Mouse (Mus musculus): ENCODE data around the gene Snupn. TPM values are rescaled to one million over a fixed set of nuclear protein-coding genes. Genes with fewer than 3 reads are reported as not detected.
"Not testable (repeated sequence)": the region's sequence is repeated elsewhere in the genome, so short reads cannot be mapped to it uniquely, and the experiment has no call there.

The Snupn gene
- polyA plus RNA-seq, 1 experiment from 2014 or later, result 11.8 TPM

- Histone ChIP-seq H3K27ac (no peak overlapping the region), H3K4me2 (no peak overlapping the region), H3K9ac (no peak overlapping the region), H3K27me3 (no peaks in the 10 kb centered on the region), H3K4me3 (replicated peaks) (no peak overlapping the region), H3K36me3 (0 out of 2 replicates have a peak, but pooled peaks cover 8% of the 10 kb centered on the region), H3K4me1 (replicated peaks) (peaks cover 7% of the 10 kb centered on the region; the same call in 1 of the 2 replicates), H3K9me3 (replicated peaks) (no peaks in the 10 kb centered on the region)
- 60% methylated on average over 8 of the region's 8 CpGs for WGBS (ENCODE audit: insufficient replicate concordance)
- ATAC-seq (ENCODE audit: low read depth) (no peak), DNase-seq (no peak)
These were observed 23.4 kb downstream of the Snupn start for GRCm38 (mm10) chr9:56973960-56974524.

- 48% methylated on average over 3 of the region's 3 CpGs for WGBS (ENCODE audit: insufficient replicate concordance)
- Histone ChIP-seq H3K9ac (no peak overlapping the region), H3K27me3 (no peaks in the 10 kb centered on the region), H3K36me3 (peaks cover 11% of the 10 kb centered on the region; the same call in 1 of the 2 replicates), H3K27ac (no peak overlapping the region), H3K4me3 (replicated peaks) (no peak overlapping the region), H3K4me2 (no peak overlapping the region), H3K4me1 (replicated peaks) (peaks cover 7% of the 10 kb centered on the region; the same call in 1 of the 2 replicates), H3K9me3 (replicated peaks) (no peaks in the 10 kb centered on the region)
- DNase-seq, result no peak
- no peak for ATAC-seq (ENCODE audit: low read depth)
These were observed 24.5 kb downstream of the Snupn start for GRCm38 (mm10) chr9:56975199-56975598.

- H3K27me3 ChIP-seq, result no peaks in the 10 kb centered on the region
- WGBS (ENCODE audit: insufficient replicate concordance), result 83% methylated on average over 6 of the region's 6 CpGs
- H3K4me3 ChIP-seq (replicated peaks), result no peak overlapping the region
- H3K4me2 ChIP-seq, result no peak overlapping the region
- DNase-seq (no peak), ATAC-seq (ENCODE audit: low read depth) (no peak)
- peaks cover 12% of the 10 kb centered on the region; the same call in 1 of the 2 replicates for H3K36me3 ChIP-seq
- H3K4me1 ChIP-seq (replicated peaks), result peaks cover 13% of the 10 kb centered on the region
- H3K9me3 ChIP-seq (replicated peaks), result no peaks in the 10 kb centered on the region
- no peak overlapping the region for H3K27ac ChIP-seq
- no peak overlapping the region for H3K9ac ChIP-seq
These were observed 29.5 kb downstream of the Snupn start for GRCm38 (mm10) chr9:56980186-56980585.

GRCm38 (mm10) chr9:56981502-56981901 is 30.8 kb downstream of the Snupn start:
- Histone ChIP-seq H3K4me2 (no peak overlapping the region), H3K27ac (no peak overlapping the region), H3K4me1 (replicated peaks) (peaks cover 13% of the 10 kb centered on the region), H3K36me3 (peaks cover 12% of the 10 kb centered on the region; the same call in 1 of the 2 replicates), H3K9ac (no peak overlapping the region), H3K4me3 (replicated peaks) (no peak overlapping the region), H3K27me3 (no peaks in the 10 kb centered on the region), H3K9me3 (replicated peaks) (no peaks in the 10 kb centered on the region)
- DNase-seq (no peak), ATAC-seq (ENCODE audit: low read depth) (no peak)
- WGBS (ENCODE audit: insufficient replicate concordance), result 52% methylated on average over 1 of the region's 1 CpGs

- ATAC-seq (ENCODE audit: low read depth), result peak; percentile 73
- Histone ChIP-seq H3K4me3 (replicated peaks) (peak within 1 kb of the TSS; percentile 76), H3K9me3 (replicated peaks) (no peaks in the 10 kb centered on the region), H3K4me2 (peak within 1 kb of the TSS; percentile 93), H3K27ac (peak within 1 kb of the TSS; percentile 82), H3K27me3 (peaks cover 23% of the 10 kb centered on the region), H3K4me1 (replicated peaks) (peaks cover 32% of the 10 kb centered on the region), H3K9ac (peak within 1 kb of the TSS; percentile 79), H3K36me3 (no peaks in the 10 kb centered on the region)
- 3% methylated on average over 62 of the region's 62 CpGs for WGBS (ENCODE audit: insufficient replicate concordance)
- DNase-seq, result peak; percentile 66
These were observed 43.9 kb downstream of the Snupn start, which contains the start of gene Ptpn9 for GRCm38 (mm10) chr9:56994286-56995197. Ptpn9 (plus strand) TSS chr9:56994923.

- WGBS (ENCODE audit: insufficient replicate concordance), result under 1% methylated on average over 62 of the region's 80 CpGs
- no peaks in the 10 kb centered on the region for H3K9me3 ChIP-seq (replicated peaks)
- H3K9ac ChIP-seq, result peak overlapping the region; percentile 79
- H3K4me1 ChIP-seq (replicated peaks), result peaks cover 31% of the 10 kb centered on the region
- DNase-seq (peak; percentile 48), ATAC-seq (ENCODE audit: low read depth) (peak; percentile 76)
- no peaks in the 10 kb centered on the region for H3K36me3 ChIP-seq
- peak overlapping the region; percentile 93 for H3K4me2 ChIP-seq
- H3K4me3 ChIP-seq (replicated peaks), result peak overlapping the region; percentile 76
- peaks cover 23% of the 10 kb centered on the region for H3K27me3 ChIP-seq
- H3K27ac ChIP-seq, result peak overlapping the region; percentile 82
These were observed 44.7 kb downstream of the Snupn start for GRCm38 (mm10) chr9:56995198-56996027.

GRCm38 (mm10) chr9:56996028-56996346 is 45.3 kb downstream of the Snupn start:
- H3K9me3 ChIP-seq (replicated peaks), result no peaks in the 10 kb centered on the region
- peak overlapping the region; percentile 93 for H3K4me2 ChIP-seq
- H3K4me3 ChIP-seq (replicated peaks), result peak overlapping the region; percentile 76
- WGBS (ENCODE audit: insufficient replicate concordance), result 2% methylated on average over 5 of the region's 5 CpGs
- no peak for DNase-seq
- ATAC-seq (ENCODE audit: low read depth), result no peak
- no peaks in the 10 kb centered on the region for H3K36me3 ChIP-seq
- H3K27ac ChIP-seq, result peak overlapping the region; percentile 82; the same call in 1 of the 2 replicates
- peak overlapping the region; percentile 79 for H3K9ac ChIP-seq
- peaks cover 23% of the 10 kb centered on the region for H3K27me3 ChIP-seq
- H3K4me1 ChIP-seq (replicated peaks), result peaks cover 25% of the 10 kb centered on the region

GRCm38 (mm10) chr9:56997206-56997605 is 46.5 kb downstream of the Snupn start:
- WGBS (ENCODE audit: insufficient replicate concordance), result 65% methylated on average over 1 of the region's 1 CpGs
- H3K4me2 ChIP-seq; H3K36me3 ChIP-seq; H3K9me3 ChIP-seq (replicated peaks); H3K4me3 ChIP-seq (replicated peaks); DNase-seq; H3K27ac ChIP-seq; ATAC-seq (ENCODE audit: low read depth); H3K9ac ChIP-seq: not testable (repeated sequence)
- Histone ChIP-seq H3K27me3 (peaks cover 23% of the 10 kb centered on the region), H3K4me1 (replicated peaks) (peaks cover 23% of the 10 kb centered on the region)

- Histone ChIP-seq H3K27me3 (no peaks in the 10 kb centered on the region), H3K27ac (no peak overlapping the region), H3K9me3 (replicated peaks) (no peaks in the 10 kb centered on the region), H3K4me3 (replicated peaks) (no peak overlapping the region), H3K4me1 (replicated peaks) (no peaks in the 10 kb centered on the region), H3K36me3 (peaks cover 6% of the 10 kb centered on the region; the same call in 1 of the 2 replicates), H3K4me2 (no peak overlapping the region), H3K9ac (no peak overlapping the region)
- WGBS (ENCODE audit: insufficient replicate concordance), result 62% methylated on average over 4 of the region's 4 CpGs
- ATAC-seq (ENCODE audit: low read depth), result no peak
- no peak for DNase-seq
These were observed 52.3 kb downstream of the Snupn start for GRCm38 (mm10) chr9:57003011-57003410.

GRCm38 (mm10) chr9:57012393-57012792 is 61.7 kb downstream of the Snupn start:
- no peak for DNase-seq
- Histone ChIP-seq H3K27ac (no peak overlapping the region), H3K4me1 (replicated peaks) (no peaks in the 10 kb centered on the region), H3K4me2 (no peak overlapping the region), H3K9me3 (replicated peaks) (no peaks in the 10 kb centered on the region), H3K36me3 (peaks cover 7% of the 10 kb centered on the region; the same call in 1 of the 2 replicates), H3K27me3 (no peaks in the 10 kb centered on the region), H3K4me3 (replicated peaks) (no peak overlapping the region), H3K9ac (no peak overlapping the region)
- WGBS (ENCODE audit: insufficient replicate concordance), result 60% methylated on average over 1 of the region's 1 CpGs
- ATAC-seq (ENCODE audit: low read depth), result no peak

GRCm38 (mm10) chr9:57012895-57013294 is 62.2 kb downstream of the Snupn start:
- ATAC-seq (ENCODE audit: low read depth), result no peak
- Histone ChIP-seq H3K4me3 (replicated peaks) (no peak overlapping the region), H3K27me3 (no peaks in the 10 kb centered on the region), H3K36me3 (peaks cover 4% of the 10 kb centered on the region; the same call in 1 of the 2 replicates), H3K4me1 (replicated peaks) (no peaks in the 10 kb centered on the region), H3K27ac (no peak overlapping the region), H3K9me3 (replicated peaks) (no peaks in the 10 kb centered on the region), H3K9ac (no peak overlapping the region), H3K4me2 (no peak overlapping the region)
- DNase-seq, result no peak
- 70% methylated on average over 4 of the region's 4 CpGs for WGBS (ENCODE audit: insufficient replicate concordance)

Measured in liver, embryonic 13.5 days (tissue).